Mouse (Mus musculus) stomach, postnatal 0 days (tissue): ENCODE data around the gene Patz1.

Experiments used
- CTCF ChIP-seq: IDR thresholded peaks from 2 replicates; pipeline ENCODE4 v1.5.1; 2016; ENCODE audit warnings: antibody characterized with exemption, low read depth, mild to moderate bottlenecking, moderate library complexity
- EP300 ChIP-seq: optimal IDR thresholded peaks from 2 replicates; pipeline ENCODE3; 2016; ENCODE audit warnings: antibody characterized with exemption

- TF ChIP-seq CTCF (no peak), EP300 (no peak)
These were observed at the start of gene Patz1 for GRCm38 (mm10) chr11:3288521-3289301.
